Mouse (Mus musculus) ovary, postnatal 36 days (tissue): ENCODE results near the gene Padi1.

Source experiments
- DNase-seq: peaks from one replicate; pipeline ENCODE4 v3.0.0; 2022; ENCODE audit warnings: low spot score, mixed read lengths

The Padi1 gene

GRCm38 (mm10) chr4:140815996-140816917 lies 29.3 kb downstream of the Padi1 start:
- DNase-seq, result peak; percentile 38

GRCm38 (mm10) chr4:140815496-140815895 lies 30.1 kb downstream of the Padi1 start:
- no peak for DNase-seq

- DNase-seq, result peak; percentile 39
Measured at GRCm38 (mm10) chr4:140814241-140815225, 31.0 kb downstream of the Padi1 start.

- DNase-seq, result no peak
Measured at GRCm38 (mm10) chr4:140813358-140814185, 32.0 kb downstream of the Padi1 start.

GRCm38 (mm10) chr4:140812609-140813008 lies 33.0 kb downstream of the Padi1 start:
- DNase-seq, result no peak

- DNase-seq, result no peak
Measured at GRCm38 (mm10) chr4:140812191-140812590, 33.4 kb downstream of the Padi1 start.

GRCm38 (mm10) chr4:140810458-140811260 lies 34.9 kb downstream of the Padi1 start, which contains the start of gene Padi3:
TSS of gene Padi3 (minus strand) at chr4:140810648.
- no peak for DNase-seq

- no peak for DNase-seq
Measured at GRCm38 (mm10) chr4:140809118-140809517, 36.5 kb downstream of the Padi1 start.

GRCm38 (mm10) chr4:140804601-140805000 lies 41.0 kb downstream of the Padi1 start:
- DNase-seq, result no peak

GRCm38 (mm10) chr4:140801364-140801763 lies 44.2 kb downstream of the Padi1 start:
- no peak for DNase-seq

GRCm38 (mm10) chr4:140796786-140797185 lies 48.8 kb downstream of the Padi1 start:
- DNase-seq, result no peak

GRCm38 (mm10) chr4:140794678-140795077 lies 50.9 kb downstream of the Padi1 start:
- no peak for DNase-seq

- no peak for DNase-seq
Measured at GRCm38 (mm10) chr4:140793795-140794194, 51.8 kb downstream of the Padi1 start.

- no peak for DNase-seq
Measured at GRCm38 (mm10) chr4:140792584-140792983, 53.0 kb downstream of the Padi1 start.

- DNase-seq, result no peak
Measured at GRCm38 (mm10) chr4:140791071-140791470, 54.5 kb downstream of the Padi1 start.

- peak; percentile 45 for DNase-seq
Measured at GRCm38 (mm10) chr4:140789983-140790382, 55.6 kb downstream of the Padi1 start.

- DNase-seq, result peak; percentile 69
Measured at GRCm38 (mm10) chr4:140788983-140789382, 56.6 kb downstream of the Padi1 start.

GRCm38 (mm10) chr4:140788264-140788663 lies 57.3 kb downstream of the Padi1 start:
- no peak for DNase-seq

GRCm38 (mm10) chr4:140787414-140787813 lies 58.2 kb downstream of the Padi1 start:
- DNase-seq, result no peak

GRCm38 (mm10) chr4:140785217-140785616 lies 60.4 kb downstream of the Padi1 start:
- DNase-seq, result no peak
